Mouse (Mus musculus) forebrain, embryonic 11.5 days (tissue): ENCODE data around the gene Plrg1. TPM values are rescaled to one million over a fixed set of nuclear protein-coding genes. Genes with fewer than 3 reads are reported as not detected.

Experiments used
- ATAC-seq: fragments of 200-750 bp; cut with Nextera tagmentation; replicated peaks from 2 replicates; pipeline ENCODE4 v1.8.0; 2017; ENCODE audit warnings: moderate TSS enrichment; ENCODE audit not compliant: low FRiP score
- DNase-seq: peaks from one replicate; pipeline ENCODE4 v3.0.0-alpha.2; 2017; ENCODE audit warnings: low spot score
- H3K27ac ChIP-seq: fragments of 300-500 bp; sonication (generic); 2 replicates; pipeline ENCODE4 v1.5.1; 2014; ENCODE audit warnings: low read depth, low read length
- H3K27me3 ChIP-seq: fragments of 300-500 bp; sonication (generic); 2 replicates; pipeline ENCODE4 v1.6.1; 2014; ENCODE audit warnings: mild to moderate bottlenecking, low read length, mixed read lengths; ENCODE audit not compliant: control insufficient read depth, insufficient read depth
- H3K36me3 ChIP-seq: fragments of 300-500 bp; sonication (generic); 2 replicates; pipeline ENCODE4 v1.6.1; 2014; ENCODE audit warnings: mild to moderate bottlenecking, low read length, moderate library complexity, mixed read lengths; ENCODE audit not compliant: control insufficient read depth, insufficient read depth
- H3K4me1 ChIP-seq: fragments of 300-500 bp; sonication (generic); replicated peaks from 2 replicates; pipeline ENCODE4 v1.6.1; 2014; ENCODE audit warnings: low read length, mixed read lengths; ENCODE audit not compliant: control insufficient read depth, insufficient read depth
- H3K4me2 ChIP-seq: fragments of 300-500 bp; sonication (generic); 2 replicates; pipeline ENCODE4 v1.6.1; 2014; ENCODE audit warnings: low read depth, mild to moderate bottlenecking, low read length, moderate library complexity, mixed read lengths; ENCODE audit not compliant: severe bottlenecking
- H3K4me3 ChIP-seq: fragments of 300-500 bp; sonication (generic); 2 replicates; pipeline ENCODE4 v1.5.1; 2014; ENCODE audit warnings: low read depth, low read length
- H3K9ac ChIP-seq: fragments of 300-500 bp; sonication (generic); 2 replicates; pipeline ENCODE4 v1.6.1; 2014; ENCODE audit warnings: low read length
- H3K9me3 ChIP-seq: fragments of 300-500 bp; sonication (generic); 2 replicates; pipeline ENCODE4 v1.6.1; 2016; ENCODE audit warnings: low read length, mixed read lengths; ENCODE audit not compliant: control insufficient read depth
- WGBS: fragments of 180-500 bp; shearing (Covaris S2); extraction: QIAGEN DNeasy Blood & Tissue Kit; methylation state at CpG from one replicate; pipeline ENCODE4 v1.1.7; 2014; 5-methylcytosine and 5-hydroxymethylcytosine counted together
- polyA plus RNA-seq: library from polyadenylated mRNA; unstranded; fragments of >200 nt; fragmentation: Nextera tagmentation; extraction: Ambion mirVana; gene quantifications from 2 replicates; pipeline ENCODE4 v1.2.1, GENCODE M21; 2014

Gene Plrg1
- polyA plus RNA-seq, 1 experiment from 2014 or later: 129 TPM

DNA sequence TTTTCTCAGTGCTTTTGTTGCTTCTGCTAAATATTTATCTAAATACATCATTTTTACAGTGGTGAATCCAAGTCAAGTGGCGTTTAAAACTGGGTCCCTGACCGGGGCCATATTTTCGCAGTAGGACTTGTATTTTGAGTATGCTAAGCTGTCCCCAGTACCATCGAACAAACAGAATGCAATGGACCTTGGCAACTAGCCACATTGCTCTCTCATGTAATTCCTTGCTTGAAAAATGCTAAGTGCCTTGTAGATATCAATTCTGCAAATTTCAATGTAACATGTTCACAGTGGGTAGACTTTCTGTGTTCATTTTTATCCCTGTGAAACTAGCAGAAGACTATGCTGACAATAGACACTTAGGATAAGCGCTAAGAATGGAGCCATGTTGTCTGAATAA lies 34.1 kb upstream of the Plrg1 start:
- H3K9me3 ChIP-seq: no peaks in the 10 kb centered on the region
- no peaks in the 10 kb centered on the region for H3K27me3 ChIP-seq
- DNase-seq: no peak
- no peaks in the 10 kb centered on the region for H3K36me3 ChIP-seq
- no peak overlapping the region for H3K9ac ChIP-seq
- no peak for ATAC-seq
- 92% methylated on average over 5 of the region's 5 CpGs for WGBS
- no peak overlapping the region for H3K4me3 ChIP-seq
- H3K27ac ChIP-seq: no peak overlapping the region
- H3K4me1 ChIP-seq: no peaks in the 10 kb centered on the region
- H3K4me2 ChIP-seq: no peak overlapping the region

DNA sequence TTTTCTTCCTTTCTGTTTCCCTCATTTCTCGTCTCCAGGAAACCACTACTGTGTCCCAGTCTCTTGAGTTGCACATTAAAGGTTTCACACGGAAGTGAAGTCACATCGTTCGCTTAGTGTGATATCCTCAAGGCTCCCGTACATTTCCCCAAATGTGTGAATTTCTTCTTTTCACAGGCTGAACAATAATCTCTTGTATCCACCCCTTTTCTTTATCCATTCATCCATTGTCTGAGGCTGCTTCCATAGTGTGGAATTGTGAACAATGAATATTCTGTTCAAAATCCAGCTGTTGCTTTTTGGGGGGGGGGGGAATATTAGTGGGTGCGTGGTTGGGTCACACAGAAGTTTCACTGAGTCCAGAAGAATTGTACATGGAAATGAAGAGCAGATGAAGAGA lies 30.3 kb upstream of the Plrg1 start:
- ATAC-seq (no peak), DNase-seq (no peak)
- Histone ChIP-seq H3K27ac (no peak overlapping the region), H3K4me3 (no peak overlapping the region), H3K36me3 (no peaks in the 10 kb centered on the region), H3K9me3 (no peaks in the 10 kb centered on the region), H3K9ac (no peak overlapping the region), H3K27me3 (no peaks in the 10 kb centered on the region), H3K4me2 (no peak overlapping the region), H3K4me1 (no peaks in the 10 kb centered on the region)
- WGBS: 72% methylated on average over 6 of the region's 6 CpGs

DNA sequence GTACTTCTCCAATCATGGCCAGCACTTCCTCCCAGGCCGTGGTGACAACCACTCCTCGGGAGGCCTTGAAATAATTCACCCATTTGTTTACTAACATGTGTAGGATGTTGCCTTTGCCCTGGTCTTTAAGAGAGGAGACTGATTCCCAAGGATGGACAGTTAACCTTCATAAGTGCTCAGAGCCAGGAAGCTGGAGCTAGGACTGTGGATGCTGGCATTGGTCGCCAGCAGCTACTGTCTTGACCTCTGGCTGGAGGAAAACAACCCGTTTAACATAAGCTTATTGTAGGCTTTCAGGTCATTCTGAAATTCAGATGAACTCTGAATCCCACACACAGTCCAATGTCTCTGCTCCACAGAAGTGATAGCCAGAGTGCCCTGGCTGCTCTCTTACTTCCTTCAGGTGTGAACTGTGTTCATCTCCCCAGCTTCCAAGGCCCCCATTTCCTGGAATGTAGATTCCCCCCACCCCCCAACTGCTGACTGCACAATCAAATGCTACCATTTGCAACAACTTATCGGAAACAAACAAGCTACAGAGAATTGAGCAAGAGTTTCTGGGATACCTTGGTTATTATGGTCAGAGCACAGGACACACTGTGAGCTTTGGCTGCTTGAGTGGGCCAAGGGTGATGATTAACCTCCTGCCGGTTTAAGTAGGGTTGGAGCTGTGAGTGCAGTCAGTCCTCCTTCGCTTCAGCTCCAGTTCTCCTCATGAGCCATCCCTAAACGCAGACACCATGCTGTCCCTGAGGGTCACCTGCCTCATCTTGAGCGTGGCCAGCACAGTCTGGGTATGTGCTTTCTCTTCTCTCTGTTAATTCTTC lies 29.6 kb upstream of the Plrg1 start, which contains the start of gene Fga:
TSS of gene Fga (plus strand) at position 602 of the 827 bp plus-strand sequence.
- no peaks in the 10 kb centered on the region for H3K36me3 ChIP-seq
- H3K9me3 ChIP-seq: no peaks in the 10 kb centered on the region
- ATAC-seq (no peak), DNase-seq (no peak)
- no peak within 1 kb of the TSS for H3K4me3 ChIP-seq
- H3K4me1 ChIP-seq: no peaks in the 10 kb centered on the region
- H3K9ac ChIP-seq: no peak within 1 kb of the TSS
- no peak within 1 kb of the TSS for H3K4me2 ChIP-seq
- WGBS: 77% methylated on average over 9 of the region's 9 CpGs
- no peaks in the 10 kb centered on the region for H3K27me3 ChIP-seq
- H3K27ac ChIP-seq: no peak within 1 kb of the TSS

DNA sequence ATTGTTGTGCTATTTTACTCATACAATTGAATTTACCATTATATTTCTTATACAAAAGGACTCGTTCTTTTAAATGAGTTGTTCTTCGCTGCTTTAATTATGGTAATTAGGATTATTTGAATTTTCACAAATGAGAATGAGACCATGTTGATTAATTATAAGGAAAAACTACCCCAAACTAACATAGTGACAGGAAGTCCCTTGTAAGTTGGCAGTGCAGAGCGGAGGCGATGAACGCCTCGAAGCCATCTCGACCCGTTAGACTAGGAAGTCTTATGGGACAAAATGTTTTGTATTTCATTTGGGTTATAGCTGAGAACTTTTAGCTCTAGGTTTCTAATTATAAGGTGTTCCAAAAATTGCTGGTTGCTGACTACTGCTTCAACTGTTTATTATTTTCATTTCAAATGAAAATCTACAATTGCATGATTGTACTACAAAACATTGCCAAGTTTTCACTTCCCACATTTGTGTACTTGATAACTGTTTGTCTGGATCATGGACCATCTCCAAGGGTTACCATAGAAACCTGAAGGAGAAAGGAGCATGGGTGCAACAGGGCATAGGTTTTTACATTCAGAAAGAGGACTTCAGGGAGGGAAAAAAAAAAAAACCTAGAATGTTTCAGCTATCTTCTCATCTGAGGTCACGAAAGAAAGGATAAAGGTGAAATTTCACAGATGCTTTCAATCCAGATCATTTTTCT lies 27.6 kb upstream of the Plrg1 start:
- H3K4me3 ChIP-seq: no peak overlapping the region
- no peaks in the 10 kb centered on the region for H3K4me1 ChIP-seq
- no peaks in the 10 kb centered on the region for H3K36me3 ChIP-seq
- H3K27me3 ChIP-seq: no peaks in the 10 kb centered on the region
- DNase-seq (no peak), ATAC-seq (no peak)
- WGBS: 88% methylated on average over 9 of the region's 9 CpGs
- H3K9ac ChIP-seq: no peak overlapping the region
- no peak overlapping the region for H3K4me2 ChIP-seq
- no peak overlapping the region for H3K27ac ChIP-seq
- no peaks in the 10 kb centered on the region for H3K9me3 ChIP-seq

DNA sequence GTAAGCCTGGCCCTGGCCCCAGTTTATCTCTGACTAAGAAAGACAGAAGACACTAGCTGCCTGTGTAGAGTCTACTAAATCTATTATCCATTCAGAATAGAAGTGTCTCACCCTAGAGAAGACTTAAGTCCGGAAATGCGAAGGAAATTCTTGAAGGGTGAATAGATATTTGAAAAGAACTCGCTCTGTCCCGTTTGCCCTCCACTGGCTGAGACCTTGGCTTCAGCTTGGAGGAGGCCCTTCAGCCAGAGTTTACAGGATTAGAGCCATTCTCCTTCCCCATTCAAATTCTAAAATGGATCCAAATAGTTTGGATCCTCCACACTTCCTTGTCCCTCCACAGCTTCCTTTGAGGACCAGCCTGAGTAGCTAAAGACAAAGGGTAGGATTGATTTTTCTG lies 25.0 kb upstream of the Plrg1 start:
- Histone ChIP-seq H3K36me3 (no peaks in the 10 kb centered on the region), H3K4me2 (no peak overlapping the region), H3K27ac (no peak overlapping the region), H3K9ac (no peak overlapping the region), H3K9me3 (no peaks in the 10 kb centered on the region), H3K27me3 (no peaks in the 10 kb centered on the region), H3K4me1 (0 out of 2 replicates have a peak, but pooled peaks cover 2% of the 10 kb centered on the region), H3K4me3 (no peak overlapping the region)
- 77% methylated on average over 4 of the region's 4 CpGs for WGBS
- no peak for ATAC-seq
- DNase-seq: no peak

DNA sequence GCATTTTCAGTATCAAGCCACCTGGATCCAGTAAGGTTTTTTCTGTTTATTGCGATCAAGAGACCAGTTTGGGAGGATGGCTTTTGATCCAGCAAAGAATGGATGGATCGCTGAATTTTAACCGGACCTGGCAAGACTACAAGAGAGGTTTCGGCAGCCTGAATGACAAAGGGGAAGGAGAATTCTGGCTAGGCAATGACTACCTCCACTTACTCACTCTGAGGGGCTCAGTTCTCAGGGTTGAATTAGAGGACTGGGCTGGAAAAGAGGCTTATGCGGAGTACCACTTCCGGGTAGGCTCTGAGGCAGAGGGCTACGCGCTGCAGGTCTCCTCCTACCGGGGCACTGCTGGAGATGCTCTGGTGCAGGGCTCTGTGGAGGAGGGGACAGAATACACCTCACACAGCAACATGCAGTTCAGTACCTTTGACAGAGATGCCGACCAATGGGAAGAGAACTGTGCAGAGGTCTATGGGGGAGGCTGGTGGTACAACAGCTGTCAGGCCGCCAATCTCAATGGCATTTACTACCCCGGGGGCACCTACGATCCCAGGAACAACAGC lies 22.5 kb upstream of the Plrg1 start:
- Histone ChIP-seq H3K36me3 (no peaks in the 10 kb centered on the region), H3K4me3 (no peak overlapping the region), H3K4me1 (0 out of 2 replicates have a peak, but pooled peaks cover 2% of the 10 kb centered on the region), H3K9ac (no peak overlapping the region; the same call in 1 of the 2 replicates), H3K27ac (no peak overlapping the region), H3K4me2 (peak overlapping the region; percentile 33; the same call in 1 of the 2 replicates), H3K27me3 (no peaks in the 10 kb centered on the region), H3K9me3 (no peaks in the 10 kb centered on the region)
- DNase-seq (no peak), ATAC-seq (peak; percentile 71)
- WGBS: 43% methylated on average over 13 of the region's 13 CpGs

DNA sequence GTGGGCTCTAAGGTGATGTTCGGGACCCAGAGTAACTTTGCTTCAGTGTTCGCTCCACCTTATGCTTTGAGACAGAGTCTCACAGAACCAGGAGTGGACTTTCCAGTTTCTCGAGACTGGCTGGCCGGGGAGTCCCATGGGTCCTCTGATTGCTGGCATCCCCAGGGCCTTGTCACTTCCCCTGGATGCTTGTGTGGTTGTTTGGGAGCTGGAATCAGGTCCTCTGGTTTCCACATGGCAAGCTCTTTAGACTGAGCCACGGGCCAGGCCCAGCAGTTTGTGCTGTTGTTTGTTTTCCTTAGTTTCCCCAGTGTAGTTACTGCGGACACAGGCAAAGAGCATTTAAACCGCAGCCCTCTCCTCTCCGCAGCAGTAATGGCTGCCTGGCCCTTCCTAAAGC lies 21.5 kb upstream of the Plrg1 start:
- no peak overlapping the region for H3K4me3 ChIP-seq
- 89% methylated on average over 8 of the region's 8 CpGs for WGBS
- H3K4me1 ChIP-seq: 0 out of 2 replicates have a peak, but pooled peaks cover 2% of the 10 kb centered on the region
- no peak overlapping the region for H3K9ac ChIP-seq
- no peaks in the 10 kb centered on the region for H3K27me3 ChIP-seq
- no peak for ATAC-seq
- H3K9me3 ChIP-seq: no peaks in the 10 kb centered on the region
- H3K4me2 ChIP-seq: no peak overlapping the region
- no peak overlapping the region for H3K27ac ChIP-seq
- no peak for DNase-seq
- H3K36me3 ChIP-seq: no peaks in the 10 kb centered on the region

DNA sequence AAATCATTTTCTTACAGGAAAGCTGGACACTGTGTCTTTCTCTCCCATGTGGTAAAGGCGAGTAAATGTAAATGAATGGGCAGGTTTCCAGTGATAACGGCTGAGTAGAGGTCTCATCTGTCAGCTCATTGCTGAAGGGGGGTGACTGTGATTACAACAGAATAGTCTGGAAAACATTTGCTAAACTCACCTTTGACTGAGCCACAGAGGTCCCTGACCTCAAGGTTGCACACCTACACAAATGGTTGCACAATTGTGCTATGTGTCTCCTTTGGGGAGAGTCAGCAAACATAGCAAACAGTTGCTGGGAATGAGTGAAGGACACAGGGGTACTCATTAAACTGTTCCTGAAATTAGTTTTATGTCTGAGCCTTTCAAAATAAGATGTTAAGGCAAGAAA lies 16.5 kb upstream of the Plrg1 start:
- ATAC-seq: no peak
- no peak overlapping the region for H3K27ac ChIP-seq
- H3K4me2 ChIP-seq: no peak overlapping the region
- no peaks in the 10 kb centered on the region for H3K4me1 ChIP-seq
- no peak for DNase-seq
- no peak overlapping the region for H3K9ac ChIP-seq
- no peaks in the 10 kb centered on the region for H3K36me3 ChIP-seq
- H3K27me3 ChIP-seq: no peaks in the 10 kb centered on the region
- no peaks in the 10 kb centered on the region for H3K9me3 ChIP-seq
- H3K4me3 ChIP-seq: no peak overlapping the region
- 86% methylated on average over 2 of the region's 2 CpGs for WGBS
